Mouse (Mus musculus) liver, embryonic 15.5 days (tissue): Measurements from ENCODE around the gene Ppp2r5e. TPM values are rescaled to one million over a fixed set of nuclear protein-coding genes. Genes with fewer than 3 reads are reported as not detected.
A peak's percentile ranks its signal among the peaks of the same experiment; 100 is the strongest.

ENCODE experiments used
- ATAC-seq: fragments of 200-750 bp; cut with Nextera tagmentation; 2 replicates; pipeline ENCODE4 v1.8.0; 2017; ENCODE audit warnings: moderate number of reproducible peaks, mild to moderate bottlenecking, moderate library complexity; ENCODE audit not compliant: insufficient read depth
- H3K27ac ChIP-seq: fragments of 300-500 bp; sonication (generic); replicated peaks from 2 replicates; pipeline ENCODE4 v1.5.1; 2015; ENCODE audit warnings: mild to moderate bottlenecking, inconsistent platforms
- H3K27me3 ChIP-seq: fragments of 300-500 bp; sonication (generic); 2 replicates; pipeline ENCODE4 v1.6.1; 2015; ENCODE audit warnings: mild to moderate bottlenecking, inconsistent platforms
- H3K36me3 ChIP-seq: fragments of 300-500 bp; sonication (generic); replicated peaks from 2 replicates; pipeline ENCODE4 v1.6.1; 2015; ENCODE audit warnings: moderate library complexity, mild to moderate bottlenecking, inconsistent platforms
- H3K4me1 ChIP-seq: fragments of 300-500 bp; sonication (generic); replicated peaks from 2 replicates; pipeline ENCODE4 v1.6.1; 2015; ENCODE audit warnings: inconsistent platforms
- H3K4me2 ChIP-seq: fragments of 300-500 bp; sonication (generic); 2 replicates; pipeline ENCODE4 v1.6.1; 2015; ENCODE audit warnings: moderate library complexity, mild to moderate bottlenecking, inconsistent platforms
- H3K4me3 ChIP-seq: fragments of 300-500 bp; sonication (generic); replicated peaks from 2 replicates; pipeline ENCODE4 v1.5.1; 2015; ENCODE audit warnings: mild to moderate bottlenecking, inconsistent platforms
- H3K9ac ChIP-seq: fragments of 300-500 bp; sonication (generic); 2 replicates; pipeline ENCODE4 v1.6.1; 2015; ENCODE audit warnings: moderate library complexity, mild to moderate bottlenecking, inconsistent platforms
- H3K9me3 ChIP-seq: fragments of 300-500 bp; sonication (generic); replicated peaks from 2 replicates; pipeline ENCODE4 v1.6.1; 2016; ENCODE audit warnings: inconsistent platforms
- WGBS: fragments of 180-500 bp; shearing (Covaris S2); methylation state at CpG from one replicate; pipeline ENCODE4 v1.1.7; 2015; ENCODE audit warnings: mixed read lengths; ENCODE audit not compliant: insufficient replicate concordance; 5-methylcytosine and 5-hydroxymethylcytosine counted together
- polyA plus RNA-seq: library from polyadenylated mRNA; unstranded; fragments of >200 nt; fragmentation: Nextera tagmentation; extraction: Ambion mirVana; gene quantifications from 2 replicates; pipeline ENCODE4 v1.2.1, GENCODE M21; 2015

Gene Ppp2r5e
- polyA plus RNA-seq, 1 experiment from 2014 or later: 5.2 TPM

DNA sequence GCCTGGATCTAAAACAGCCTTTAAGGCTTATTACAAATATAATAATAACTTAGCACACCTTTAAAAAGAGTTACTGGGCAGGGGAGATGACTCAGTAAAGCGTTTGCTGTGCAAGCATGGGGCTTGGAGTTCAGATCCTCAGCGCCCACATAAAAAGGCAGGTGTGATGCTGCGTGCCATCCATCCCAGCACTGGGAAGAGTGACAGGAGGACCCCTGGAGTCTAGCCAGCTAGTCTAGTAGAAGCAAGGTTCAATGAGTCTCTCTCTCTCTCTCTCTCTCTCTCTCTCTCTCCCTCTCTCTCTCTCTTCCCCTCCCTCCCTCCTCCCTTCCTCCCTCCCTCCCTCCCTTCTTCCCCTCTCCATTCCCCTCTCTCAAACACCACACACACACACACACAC, 19.5 kb upstream of the Ppp2r5e start:
- Histone ChIP-seq H3K27ac (no peak overlapping the region), H3K36me3 (no peaks in the 10 kb centered on the region), H3K4me3 (no peak overlapping the region), H3K9me3 (no peaks in the 10 kb centered on the region), H3K4me2 (no peak overlapping the region), H3K9ac (no peak overlapping the region), H3K4me1 (no peaks in the 10 kb centered on the region; the same call in 1 of the 2 replicates), H3K27me3 (peaks cover 25% of the 10 kb centered on the region)
- no peak for ATAC-seq
- WGBS: 53% methylated on average over 3 of the region's 3 CpGs

GRCm38 (mm10) chr12:75612711-75613110, 16.7 kb upstream of the Ppp2r5e start:
- Histone ChIP-seq H3K4me3 (no peak overlapping the region), H3K9ac (no peak overlapping the region), H3K27me3 (peaks cover 24% of the 10 kb centered on the region), H3K27ac (no peak overlapping the region), H3K36me3 (no peaks in the 10 kb centered on the region), H3K4me2 (no peak overlapping the region), H3K9me3 (no peaks in the 10 kb centered on the region), H3K4me1 (no peaks in the 10 kb centered on the region; the same call in 1 of the 2 replicates)
- 70% methylated on average over 7 of the region's 7 CpGs for WGBS
- no peak for ATAC-seq

DNA sequence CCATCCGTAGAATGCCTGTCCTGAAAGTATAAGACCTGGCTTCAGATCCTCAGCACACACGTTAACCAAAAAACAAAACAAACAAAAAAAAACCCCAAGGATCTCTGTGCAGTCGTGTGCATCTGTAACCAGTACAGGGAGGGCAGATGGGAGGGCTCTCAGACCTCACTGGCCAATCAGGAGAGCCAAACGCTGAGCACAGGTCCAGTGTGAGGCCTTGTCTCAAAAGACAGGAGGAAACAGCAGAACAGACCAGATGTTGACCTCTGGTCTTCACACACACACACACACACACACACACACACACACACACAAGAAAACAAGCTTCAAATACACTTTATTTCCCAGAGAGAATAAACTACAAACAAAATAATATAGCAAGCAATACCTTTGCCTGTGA, 3.4 kb upstream of the Ppp2r5e start:
- Histone ChIP-seq H3K4me2 (peak overlapping the region; percentile 31; the same call in 1 of the 2 replicates), H3K36me3 (no peaks in the 10 kb centered on the region)
- ATAC-seq: no peak

GRCm38 (mm10) chr12:75598988-75599387, 2.9 kb upstream of the Ppp2r5e start:
- H3K9ac ChIP-seq: no peak overlapping the region
- peak overlapping the region; percentile 31; the same call in 1 of the 2 replicates for H3K4me2 ChIP-seq
- no peaks in the 10 kb centered on the region for H3K36me3 ChIP-seq
- no peak overlapping the region for H3K4me3 ChIP-seq
- peaks cover 29% of the 10 kb centered on the region for H3K4me1 ChIP-seq
- H3K9me3 ChIP-seq: no peaks in the 10 kb centered on the region
- no peak for ATAC-seq
- H3K27ac ChIP-seq: peak overlapping the region; percentile 29; the same call in 1 of the 2 replicates
- H3K27me3 ChIP-seq: no peaks in the 10 kb centered on the region
- 63% methylated on average over 4 of the region's 4 CpGs for WGBS

More for the DNA sequence above, 3.4 kb upstream of the Ppp2r5e start:
- Histone ChIP-seq H3K27me3 (no peaks in the 10 kb centered on the region), H3K27ac (0 out of 2 replicates have a peak overlapping the region, but pooled peaks have one; percentile 29), H3K4me1 (peaks cover 24% of the 10 kb centered on the region), H3K9me3 (no peaks in the 10 kb centered on the region), H3K9ac (no peak overlapping the region), H3K4me3 (no peak overlapping the region)
- 24% methylated on average over 4 of the region's 4 CpGs for WGBS

- peaks cover 7% of the 10 kb centered on the region for H3K36me3 ChIP-seq
- no peak for ATAC-seq
- 84% methylated on average over 4 of the region's 4 CpGs for WGBS
- H3K27ac ChIP-seq: no peak overlapping the region
- H3K9ac ChIP-seq: no peak overlapping the region
- H3K27me3 ChIP-seq: no peaks in the 10 kb centered on the region
- no peak overlapping the region for H3K4me2 ChIP-seq
- H3K4me3 ChIP-seq: no peak overlapping the region
- H3K4me1 ChIP-seq: peaks cover 36% of the 10 kb centered on the region
- no peaks in the 10 kb centered on the region for H3K9me3 ChIP-seq
Measured at GRCm38 (mm10) chr12:75597707-75598106, 1.7 kb upstream of the Ppp2r5e start.

- H3K36me3 ChIP-seq: peaks cover 23% of the 10 kb centered on the region
- H3K4me3 ChIP-seq: peak overlapping the region; percentile 99
- ATAC-seq: peak; percentile 36
- WGBS: under 1% methylated on average over 87 of the region's 97 CpGs
- no peaks in the 10 kb centered on the region for H3K27me3 ChIP-seq
- H3K27ac ChIP-seq: peak overlapping the region; percentile 94
- peaks cover 35% of the 10 kb centered on the region for H3K4me1 ChIP-seq
- H3K9ac ChIP-seq: peak overlapping the region; percentile 96
- no peaks in the 10 kb centered on the region for H3K9me3 ChIP-seq
- peak overlapping the region; percentile 83 for H3K4me2 ChIP-seq
Measured at GRCm38 (mm10) chr12:75595291-75596153, 523 bp downstream of the Ppp2r5e start.

DNA sequence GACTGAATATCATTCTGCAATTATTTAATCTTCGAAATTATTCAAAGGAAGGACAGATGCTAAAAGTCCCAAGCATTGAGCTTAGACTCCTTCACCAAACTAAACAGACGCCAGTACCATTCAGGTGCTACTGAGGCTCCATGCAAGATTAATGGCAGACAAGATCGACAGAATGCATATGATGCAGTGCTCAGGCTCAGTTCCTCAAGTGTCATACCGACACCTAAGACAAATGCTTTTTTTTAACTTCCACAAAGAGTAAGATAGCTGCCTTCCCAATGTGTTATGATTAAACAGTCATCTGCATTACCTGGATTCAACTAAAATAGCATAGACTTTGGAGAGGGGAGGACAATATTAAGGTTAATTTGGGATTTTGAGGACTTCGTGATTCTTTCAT, 1.6 kb downstream of the Ppp2r5e start:
- H3K4me1 ChIP-seq: peaks cover 26% of the 10 kb centered on the region
- H3K36me3 ChIP-seq: peaks cover 34% of the 10 kb centered on the region
- no peaks in the 10 kb centered on the region for H3K27me3 ChIP-seq
- H3K9ac ChIP-seq: peak overlapping the region; percentile 7; the same call in 1 of the 2 replicates
- no peaks in the 10 kb centered on the region for H3K9me3 ChIP-seq
- H3K27ac ChIP-seq: no peak overlapping the region
- 36% methylated on average over 5 of the region's 5 CpGs for WGBS
- peak overlapping the region; percentile 99 for H3K4me3 ChIP-seq
- peak overlapping the region; percentile 83 for H3K4me2 ChIP-seq
- ATAC-seq: no peak

- no peak overlapping the region for H3K27ac ChIP-seq
- H3K27me3 ChIP-seq: no peaks in the 10 kb centered on the region
- no peak overlapping the region for H3K9ac ChIP-seq
- peaks cover 39% of the 10 kb centered on the region for H3K36me3 ChIP-seq
- peak overlapping the region; percentile 99 for H3K4me3 ChIP-seq
- peaks cover 20% of the 10 kb centered on the region for H3K4me1 ChIP-seq
- WGBS: 83% methylated on average over 4 of the region's 4 CpGs
- ATAC-seq: no peak
- peak overlapping the region; percentile 83 for H3K4me2 ChIP-seq
- no peaks in the 10 kb centered on the region for H3K9me3 ChIP-seq
Measured at GRCm38 (mm10) chr12:75593817-75594216, 2.2 kb downstream of the Ppp2r5e start.

GRCm38 (mm10) chr12:75587501-75587900, 8.5 kb downstream of the Ppp2r5e start:
- H3K4me2 ChIP-seq: no peak overlapping the region
- H3K9me3 ChIP-seq: no peaks in the 10 kb centered on the region
- peaks cover 59% of the 10 kb centered on the region for H3K36me3 ChIP-seq
- no peak overlapping the region for H3K27ac ChIP-seq
- H3K27me3 ChIP-seq: no peaks in the 10 kb centered on the region
- no peak overlapping the region for H3K9ac ChIP-seq
- no peak for ATAC-seq
- no peak overlapping the region for H3K4me3 ChIP-seq
- H3K4me1 ChIP-seq: no peaks in the 10 kb centered on the region

DNA sequence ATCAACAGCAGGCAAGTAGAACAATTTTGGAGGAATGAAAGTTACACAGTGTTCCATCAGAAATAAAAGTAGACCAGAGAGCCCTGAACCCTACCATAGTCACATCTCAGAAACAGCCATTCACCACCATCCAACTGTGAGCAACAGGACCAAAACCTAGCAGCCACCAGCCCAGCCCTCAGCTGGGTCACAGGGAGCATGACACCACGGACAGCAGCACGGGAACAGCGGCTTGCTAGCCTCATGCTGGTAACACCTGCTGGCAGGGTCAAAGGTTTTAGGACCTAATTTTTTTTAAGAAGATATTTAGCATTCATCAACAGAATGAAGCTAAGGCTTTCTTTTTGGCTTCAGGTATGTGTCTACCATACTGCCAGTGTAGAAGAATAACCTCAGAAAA, 12.3 kb downstream of the Ppp2r5e start:
- 78% methylated on average over 3 of the region's 3 CpGs for WGBS
- no peak overlapping the region for H3K9ac ChIP-seq

DNA sequence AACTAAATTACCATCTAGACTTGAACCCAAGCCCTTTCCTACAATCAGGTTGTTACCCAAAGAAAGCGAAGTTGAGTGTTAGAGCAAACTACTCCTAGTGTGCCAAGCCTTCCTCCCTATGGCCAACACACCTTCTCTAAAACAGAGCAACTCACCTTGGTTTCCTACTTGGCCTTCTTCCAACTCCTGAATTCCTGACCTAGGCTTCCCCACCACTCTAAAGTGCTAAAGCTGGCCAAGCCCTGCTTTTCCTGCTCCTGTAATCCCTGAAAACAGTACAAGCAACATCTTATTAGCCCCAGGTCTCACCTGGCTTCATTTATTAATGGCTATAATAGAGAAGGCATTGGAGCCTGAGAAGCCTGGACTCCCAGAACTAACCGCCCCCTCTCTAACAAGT, 17.0 kb downstream of the Ppp2r5e start:
- Histone ChIP-seq H3K9me3 (no peaks in the 10 kb centered on the region), H3K27me3 (no peaks in the 10 kb centered on the region), H3K36me3 (peaks cover 14% of the 10 kb centered on the region), H3K9ac (no peak overlapping the region), H3K27ac (no peak overlapping the region), H3K4me1 (peaks cover 26% of the 10 kb centered on the region), H3K4me2 (no peak overlapping the region), H3K4me3 (no peak overlapping the region)
- WGBS: 89% methylated on average over 2 of the region's 2 CpGs
- no peak for ATAC-seq

More for the DNA sequence above, 12.3 kb downstream of the Ppp2r5e start:
- H3K27ac ChIP-seq: no peak overlapping the region
- peaks cover 6% of the 10 kb centered on the region for H3K4me1 ChIP-seq
- H3K36me3 ChIP-seq: peaks cover 34% of the 10 kb centered on the region
- no peak overlapping the region for H3K4me2 ChIP-seq
- H3K27me3 ChIP-seq: no peaks in the 10 kb centered on the region
- H3K9me3 ChIP-seq: no peaks in the 10 kb centered on the region
- ATAC-seq: no peak
- no peak overlapping the region for H3K4me3 ChIP-seq
